Mouse (Mus musculus): ENCODE data around the gene Prpf19.

DNA sequence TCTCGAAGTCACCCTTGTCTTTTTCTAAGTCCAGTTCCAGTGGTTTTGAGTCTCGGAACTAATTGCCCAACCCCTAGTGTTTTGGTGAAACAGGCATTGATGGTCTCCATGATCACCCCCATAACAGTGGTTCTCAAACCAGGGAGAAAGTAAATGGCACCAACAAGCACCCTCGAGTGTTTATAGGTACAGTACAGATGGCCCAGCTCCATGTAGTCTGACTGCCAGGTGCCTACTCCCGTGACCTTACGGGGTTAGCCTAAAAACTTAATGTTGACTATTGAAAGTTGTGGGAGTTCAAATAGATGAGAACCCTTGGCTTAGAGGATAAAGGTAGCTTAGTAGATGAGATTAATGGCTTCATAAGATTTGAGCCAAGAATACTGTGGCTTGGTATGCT is 6.0 kb downstream of the Prpf19 start:
- TF ChIP-seq CTCF (IDR thresholded peaks at IDR 0.05) (no peak), EP300 (IDR thresholded peaks at IDR 0.05) (no peak)
